Mouse (Mus musculus) urinary bladder, postnatal 25 days (tissue): ENCODE measurements around the gene Slc16a2.
"Not testable (repeated sequence)": the region's sequence is repeated elsewhere in the genome, so short reads cannot be mapped to it uniquely, and the experiment has no call there.

Experiments
- DNase-seq: peaks from one replicate; pipeline ENCODE4 v3.0.0; 2022; ENCODE audit warnings: low spot score

Slc16a2 gene

DNA sequence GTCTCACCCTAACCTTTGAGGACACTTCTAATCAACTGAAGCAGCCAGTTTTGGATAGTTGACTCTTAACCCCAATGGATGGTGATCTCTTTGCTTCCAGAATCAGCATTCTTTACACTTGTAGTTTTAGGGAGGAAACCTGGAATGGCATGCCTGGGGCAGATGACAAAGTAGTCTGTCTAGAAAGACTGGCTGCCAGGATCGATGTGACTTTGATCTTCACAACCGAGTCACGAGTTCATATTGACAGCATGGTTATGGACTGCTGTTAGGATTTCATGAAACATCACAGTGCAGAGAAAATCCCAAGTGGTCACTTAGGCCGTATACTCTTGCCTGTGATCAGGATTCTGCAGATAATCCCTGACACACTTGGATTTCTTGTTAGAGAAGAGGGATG is 88.7 kb downstream of the Slc16a2 start:
- DNase-seq = no peak

DNA sequence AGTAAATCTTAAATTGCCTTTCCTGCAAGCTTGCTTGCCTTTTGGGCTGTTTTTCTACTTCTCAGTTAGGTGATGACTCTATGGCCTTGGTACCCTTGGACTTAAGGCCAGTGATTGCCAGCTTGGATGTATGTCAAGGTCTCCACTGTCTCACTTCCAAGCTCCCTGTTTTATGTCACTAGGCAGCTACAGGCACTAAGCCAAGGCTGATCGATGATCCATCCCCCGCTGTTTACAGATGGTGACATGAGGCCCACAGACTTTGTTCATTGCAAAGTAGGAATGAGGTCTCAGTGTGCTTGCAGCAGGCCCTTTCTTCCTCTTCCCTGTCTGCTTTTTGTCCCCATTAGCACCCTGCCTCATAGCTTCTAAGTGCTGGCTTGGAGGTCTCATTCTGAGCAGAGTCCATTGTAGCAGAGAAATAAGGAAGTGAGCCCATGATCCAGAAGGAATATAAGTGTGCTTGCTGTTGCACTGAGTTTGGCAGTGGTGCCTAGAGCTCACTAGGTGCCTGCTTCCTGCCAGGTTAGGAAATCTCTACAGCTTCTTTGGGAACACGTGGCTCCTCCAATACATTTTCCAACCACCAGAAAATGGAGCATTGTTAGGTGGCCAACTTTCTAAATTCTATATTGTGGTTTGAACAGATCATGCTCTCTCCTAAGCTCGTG is 89.6 kb downstream of the Slc16a2 start:
- DNase-seq = no peak

DNA sequence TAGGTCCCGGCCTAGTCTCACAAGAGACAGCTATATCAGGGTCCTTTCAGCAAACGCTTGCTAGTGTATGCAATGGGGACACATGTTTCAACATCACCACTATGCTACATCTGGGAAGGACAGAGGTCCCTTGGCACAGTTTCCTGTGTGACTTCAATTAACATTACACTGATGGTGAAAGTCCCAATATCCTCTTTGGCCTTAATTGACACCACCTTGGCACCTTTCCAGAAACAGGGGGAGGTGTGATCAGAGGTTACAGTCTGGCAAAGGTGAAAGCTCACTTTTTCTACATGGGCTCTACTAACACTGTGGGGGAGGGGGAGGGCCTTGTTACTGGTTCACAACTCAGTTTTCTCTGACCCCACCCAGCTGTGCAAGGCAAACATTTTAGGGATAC is 99.3 kb downstream of the Slc16a2 start:
- no peak for DNase-seq

DNA sequence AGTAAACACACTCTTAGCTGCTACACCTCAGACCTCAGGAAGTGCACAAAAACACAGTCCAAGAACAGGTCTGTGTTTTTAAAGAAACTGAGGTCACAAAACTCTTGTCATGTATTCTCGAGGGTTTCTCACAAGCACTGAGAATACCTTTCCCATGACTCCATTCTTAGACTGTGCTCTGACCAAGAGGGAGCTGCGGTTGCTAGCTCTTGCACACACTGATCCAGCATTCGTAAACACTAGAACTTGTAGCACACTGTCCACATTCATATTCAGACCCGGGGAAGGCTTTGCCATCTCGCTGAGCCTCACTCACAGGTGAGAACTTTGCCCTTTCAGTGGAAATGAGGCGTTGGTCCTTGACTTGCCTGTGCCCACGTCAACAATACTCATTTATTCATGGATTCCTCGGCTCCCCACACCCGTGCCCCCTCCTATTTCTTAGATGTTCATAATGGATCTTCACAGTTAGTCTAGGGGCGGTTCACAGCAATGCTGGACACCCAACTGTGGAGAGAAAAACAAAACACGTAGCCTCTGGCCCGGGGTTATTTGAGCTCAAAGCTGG is 102.1 kb downstream of the Slc16a2 start:
- no peak for DNase-seq

DNA sequence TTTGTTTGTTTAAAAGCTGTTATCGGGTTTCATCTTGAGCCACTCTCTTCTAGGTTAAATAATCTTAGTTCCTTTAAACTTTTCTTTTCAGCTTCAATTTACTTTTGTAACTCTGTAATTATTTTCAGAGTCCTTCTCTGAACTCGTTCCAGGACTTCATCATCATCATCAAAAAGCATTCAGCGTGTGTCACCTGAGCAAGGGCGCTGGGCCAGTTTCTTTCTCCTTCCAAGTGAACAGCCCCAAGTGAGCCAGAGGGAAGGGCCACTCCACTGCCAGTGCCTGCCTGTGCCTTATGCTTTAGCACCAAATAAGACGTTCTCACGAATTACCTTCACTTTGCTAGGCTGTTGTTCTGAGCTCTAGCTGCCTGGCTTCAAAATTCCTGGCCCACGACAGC is 108.9 kb downstream of the Slc16a2 start:
- DNase-seq = no peak

DNA sequence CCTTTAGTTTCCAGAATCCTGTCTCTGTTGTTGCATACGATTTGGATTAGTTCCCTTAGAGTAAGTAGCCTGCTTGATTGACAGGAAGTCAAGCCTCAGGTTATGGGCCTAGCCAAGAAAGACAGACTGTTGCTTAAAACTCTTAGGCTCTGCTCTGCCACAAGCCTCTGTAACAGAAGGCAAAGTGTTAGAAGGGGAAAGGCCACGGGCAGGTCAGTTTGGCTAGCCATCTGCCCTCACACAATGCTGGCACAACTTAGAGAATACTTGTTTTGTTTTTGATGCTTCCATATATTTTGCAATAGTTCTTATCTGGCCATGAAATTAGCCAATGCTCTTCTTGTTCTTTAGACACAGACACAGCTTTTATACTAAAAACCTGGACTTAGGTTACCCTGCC is 112.1 kb downstream of the Slc16a2 start:
- DNase-seq = no peak

DNA sequence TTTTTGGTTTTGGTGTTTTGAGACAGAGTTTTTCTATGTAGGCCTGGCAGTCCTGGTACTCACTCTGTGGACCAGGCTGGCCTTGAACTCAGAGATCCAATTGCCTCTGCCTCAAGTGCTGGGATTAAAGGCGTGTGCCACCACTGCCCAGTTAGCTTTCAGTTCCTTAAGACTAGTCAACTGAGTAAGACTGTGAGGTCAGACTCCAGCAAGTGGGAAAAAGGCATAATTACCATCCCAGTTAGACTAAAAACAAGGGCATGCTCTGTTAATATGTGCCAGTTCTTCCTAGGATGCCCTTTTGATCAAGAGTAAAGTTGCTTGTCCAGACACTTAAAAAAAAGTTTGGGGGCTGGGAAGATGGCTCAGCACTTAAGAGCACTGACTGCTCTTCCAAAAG is 113.2 kb downstream of the Slc16a2 start:
- no peak for DNase-seq

DNA sequence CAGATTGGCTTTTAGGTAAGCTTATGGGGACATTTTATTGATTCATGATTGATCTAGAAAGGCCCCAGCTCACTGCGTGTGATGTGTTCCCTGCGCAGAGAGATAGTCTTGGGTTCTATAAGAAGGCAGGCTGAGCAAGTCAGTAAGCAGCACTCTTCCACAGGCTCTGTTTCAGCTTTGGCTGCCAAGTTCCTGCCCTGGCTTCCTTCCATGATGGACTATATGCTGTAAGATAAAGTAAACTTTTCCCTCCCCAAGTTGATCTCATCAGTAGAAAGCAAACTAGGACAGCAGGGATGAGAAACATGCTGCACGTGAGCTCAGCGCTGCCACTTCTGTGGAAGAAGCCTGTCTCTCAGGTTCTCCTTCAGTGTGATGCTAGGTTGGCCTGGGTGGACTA is 117.2 kb downstream of the Slc16a2 start:
- DNase-seq = no peak

DNA sequence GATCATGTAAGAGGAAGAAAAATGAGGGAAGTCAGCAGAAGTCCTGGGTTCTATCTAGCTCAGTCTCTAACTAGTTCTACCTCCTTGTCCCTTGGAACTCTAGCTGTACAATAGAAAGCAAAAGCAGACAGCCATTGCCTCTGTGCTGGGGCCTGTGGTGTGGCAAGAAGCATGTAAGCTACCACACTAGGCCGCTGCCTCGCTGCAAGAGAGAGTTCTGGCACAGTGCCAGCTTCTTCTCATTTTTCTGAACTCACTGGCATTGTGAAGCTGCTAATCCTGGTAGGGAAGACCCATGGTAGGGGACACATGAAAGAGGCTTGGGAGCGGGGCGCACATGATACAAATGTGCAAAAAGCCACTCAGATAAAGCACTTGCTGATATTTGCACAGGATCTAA is 117.8 kb downstream of the Slc16a2 start:
- no peak for DNase-seq

DNA sequence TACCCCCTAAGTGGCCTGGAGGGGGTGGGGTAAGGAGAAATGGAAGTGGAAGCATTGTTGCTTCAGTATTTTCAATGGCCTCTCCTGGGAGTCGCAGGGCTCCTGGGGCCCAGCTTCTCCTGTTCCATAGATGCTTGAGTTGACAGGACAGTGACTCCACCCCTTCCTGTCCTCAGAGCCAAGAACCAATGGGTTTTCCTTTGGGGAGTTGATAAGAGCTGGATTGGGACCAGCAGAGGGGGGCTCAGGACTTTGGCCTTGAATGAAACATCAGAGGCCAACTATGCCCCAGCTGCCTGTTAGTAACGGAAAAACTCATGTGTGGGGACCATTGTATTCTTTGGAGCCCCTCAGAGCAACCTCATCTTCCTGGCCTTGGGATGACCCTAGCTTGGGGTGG is 124.0 kb downstream of the Slc16a2 start:
- DNase-seq = no peak

DNA sequence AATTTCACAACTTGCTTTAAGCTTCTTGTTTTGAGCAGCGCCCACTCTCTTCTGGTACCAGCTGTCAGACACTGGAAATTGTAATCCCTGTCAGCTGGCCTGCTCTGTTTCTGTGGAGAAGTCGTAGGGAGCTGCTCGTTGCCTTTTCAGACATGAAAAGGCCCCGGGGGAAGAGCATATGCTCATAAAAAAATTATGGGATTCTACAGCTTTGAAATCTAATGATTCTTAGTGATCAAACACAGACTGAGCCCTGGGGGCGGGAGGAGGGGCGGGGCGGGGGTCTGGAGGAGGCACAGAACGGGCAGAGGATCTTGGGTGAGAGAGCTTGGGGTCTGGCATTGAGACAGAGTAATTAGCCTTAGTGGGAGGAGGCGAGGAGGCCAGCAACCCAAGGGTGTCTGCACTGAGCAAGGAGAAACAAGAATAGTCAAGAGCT is 125.7 kb downstream of the Slc16a2 start:
- no peak for DNase-seq

DNA sequence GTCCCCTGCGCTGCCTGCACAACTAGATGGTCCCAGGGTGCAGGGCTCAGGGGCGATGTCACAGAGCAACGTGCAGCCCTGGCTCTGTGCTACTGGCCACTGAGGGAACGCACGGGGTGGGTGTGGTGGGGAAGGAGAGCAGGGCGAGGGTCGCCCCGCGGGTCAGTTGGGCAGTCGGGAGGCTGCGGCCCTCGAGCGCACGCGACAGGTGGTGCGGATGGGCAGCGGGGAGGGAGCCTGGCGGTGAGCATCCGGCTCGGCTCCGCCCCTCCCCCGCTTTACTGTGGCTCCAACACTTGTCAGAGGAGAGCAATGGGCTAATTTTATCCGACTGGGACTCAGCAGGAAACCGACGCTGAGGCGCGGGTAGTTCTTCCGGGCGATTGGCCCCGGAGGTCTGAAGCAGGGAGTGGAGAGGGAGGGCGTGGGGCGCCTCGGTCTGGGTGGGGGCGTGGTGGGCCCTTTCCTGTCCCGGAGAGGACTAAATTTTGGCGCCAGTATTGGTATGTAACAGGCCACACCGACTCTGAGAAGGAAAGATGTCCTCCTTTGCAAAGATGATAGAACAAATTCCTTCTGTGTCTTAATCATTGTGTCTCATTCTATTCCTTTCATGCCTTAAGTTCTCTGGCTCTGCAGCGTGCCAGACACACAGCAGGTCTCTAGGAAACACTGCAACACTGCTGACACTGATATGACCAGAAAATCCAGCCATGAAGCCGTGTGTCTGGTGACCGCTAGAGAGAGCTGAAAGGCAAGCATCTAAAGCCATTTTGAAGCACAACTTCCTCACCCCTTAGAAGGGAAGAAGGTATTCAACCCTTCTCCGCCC is 126.4 kb downstream of the Slc16a2 start:
- DNase-seq = peak; percentile 14

DNA sequence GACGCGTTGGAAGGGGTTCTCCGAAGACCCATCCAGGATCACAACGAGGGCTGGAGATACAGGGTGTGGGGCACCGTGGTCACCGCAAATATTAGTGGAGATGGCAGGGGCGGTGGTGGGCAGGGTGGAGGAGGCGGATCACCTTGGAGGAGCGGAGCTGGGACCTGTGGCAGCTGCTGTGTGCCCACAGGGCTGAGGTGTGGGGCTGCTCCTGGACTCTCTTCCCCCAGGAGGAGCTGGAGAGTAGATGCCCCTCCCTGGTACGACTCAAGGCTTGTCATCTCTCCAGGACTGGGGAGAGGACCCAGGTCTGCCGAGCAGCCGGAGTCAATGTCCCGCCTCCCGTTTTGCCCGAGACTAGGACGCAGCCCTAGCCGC is 127.0 kb downstream of the Slc16a2 start:
- DNase-seq = no peak

DNA sequence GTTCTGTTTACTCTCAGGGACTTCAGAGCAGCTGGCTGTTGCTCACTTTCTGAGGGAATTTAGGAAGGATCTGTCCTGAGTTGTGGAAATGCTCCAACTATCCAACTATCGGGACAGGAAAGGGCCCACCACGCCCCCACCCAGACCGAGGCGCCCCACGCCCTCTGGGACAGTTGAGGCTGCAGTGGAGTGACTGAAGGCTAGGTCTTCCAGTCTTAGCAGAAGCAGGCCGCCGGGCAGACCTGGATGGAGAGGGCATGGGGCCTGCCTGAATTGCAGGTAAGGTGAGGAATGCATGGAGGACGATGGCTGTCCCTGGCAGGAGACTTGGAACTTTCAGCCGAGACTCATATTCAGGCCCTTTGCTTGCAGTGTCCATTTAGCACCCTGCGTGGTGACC is 127.4 kb downstream of the Slc16a2 start:
- DNase-seq = no peak

DNA sequence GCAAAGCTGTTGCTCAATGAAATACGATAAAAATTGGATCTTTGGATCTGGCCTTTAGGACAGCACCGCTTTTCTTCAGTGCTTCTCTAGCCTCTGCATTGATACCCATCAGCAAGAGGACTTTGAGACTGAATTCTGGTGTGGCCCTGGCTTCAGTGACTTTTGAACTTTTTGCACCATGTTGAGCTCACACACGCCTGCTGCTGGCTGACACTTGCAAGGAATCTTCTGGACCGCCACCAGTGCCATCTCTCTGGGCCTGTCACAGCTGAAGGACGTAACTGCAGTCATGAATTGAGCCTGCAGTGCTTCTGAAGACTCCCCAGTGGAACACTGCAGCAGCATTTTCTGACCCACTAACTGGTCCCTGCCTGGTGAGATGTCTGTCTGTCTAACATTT is 128.9 kb downstream of the Slc16a2 start:
- DNase-seq = no peak

DNA sequence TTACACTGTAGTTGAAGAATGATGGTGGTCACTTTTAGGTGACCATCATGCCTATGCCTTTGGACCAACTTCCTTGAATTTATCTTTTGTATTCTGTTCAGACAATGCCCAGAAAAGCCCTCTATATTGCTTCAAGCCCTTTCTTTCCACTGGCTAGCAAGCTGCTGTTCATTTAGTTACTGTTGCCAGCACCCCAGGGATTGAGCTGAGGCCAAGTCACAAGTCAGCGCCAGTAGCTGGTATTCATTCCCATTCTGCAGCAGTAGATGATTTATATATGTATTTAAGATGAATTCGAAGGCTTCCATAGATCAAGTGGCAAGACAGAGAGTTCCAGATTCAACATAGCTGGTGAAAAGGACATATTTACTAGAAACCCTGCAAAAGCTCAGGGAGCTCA is 133.2 kb downstream of the Slc16a2 start:
- no peak for DNase-seq

DNA sequence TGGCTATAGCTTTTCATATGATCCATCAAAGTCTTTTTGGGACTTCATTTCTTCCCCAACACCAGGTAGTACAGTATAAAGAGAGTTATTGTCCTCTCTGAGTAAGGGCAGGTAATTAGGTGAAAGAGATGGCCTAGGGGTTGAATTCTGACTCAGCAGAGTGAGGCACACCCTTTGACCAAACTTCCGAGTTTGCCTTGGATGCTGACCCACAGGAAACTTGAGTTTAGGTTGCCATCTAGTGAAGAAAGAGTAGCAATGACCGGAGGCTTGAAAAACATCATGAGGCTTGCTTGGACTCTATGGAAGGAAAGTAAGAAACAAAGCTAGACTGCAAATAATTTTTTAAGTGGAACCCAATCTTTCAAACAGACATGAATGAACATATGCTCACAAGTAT is 147.1 kb downstream of the Slc16a2 start:
- no peak for DNase-seq

DNA sequence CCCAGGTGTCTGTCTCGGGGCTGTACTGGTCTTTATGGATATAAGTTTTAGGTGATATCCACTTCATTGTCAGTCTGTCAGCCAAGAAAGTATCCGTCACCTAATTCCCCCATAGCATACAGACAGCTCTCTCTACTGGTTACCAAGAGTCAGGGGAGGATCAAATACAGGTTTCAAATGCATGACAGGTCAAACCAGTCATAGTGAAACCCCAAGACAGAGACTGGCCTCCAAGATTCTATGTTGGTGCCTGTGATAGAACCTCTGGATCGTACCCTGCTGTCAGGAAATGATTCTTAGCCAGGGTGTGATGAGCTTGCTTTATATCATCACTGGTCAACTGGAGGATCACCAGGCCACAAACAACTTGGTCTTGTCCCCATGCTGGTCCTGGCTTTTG is 148.0 kb downstream of the Slc16a2 start:
- DNase-seq = no peak

DNA sequence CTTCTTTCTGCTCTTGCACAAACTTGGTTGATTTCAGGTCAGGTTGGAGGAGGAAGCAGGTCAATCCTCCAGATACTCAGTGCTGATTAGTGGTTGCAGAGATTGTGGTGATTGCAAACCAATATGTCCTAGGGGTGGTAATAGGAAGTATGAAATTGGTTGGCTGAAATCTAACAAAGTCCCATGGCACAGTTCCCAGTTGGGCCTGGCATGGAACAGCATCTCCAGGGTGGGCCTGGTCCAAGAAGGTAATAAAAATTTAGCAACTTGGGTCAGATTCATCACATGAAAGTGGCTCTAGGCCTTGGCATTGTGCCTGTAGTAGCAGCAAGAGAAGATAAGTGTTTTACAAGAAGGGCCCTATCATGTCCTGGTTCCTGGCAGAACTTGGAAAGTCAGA is 151.5 kb downstream of the Slc16a2 start:
- DNase-seq = no peak

DNA sequence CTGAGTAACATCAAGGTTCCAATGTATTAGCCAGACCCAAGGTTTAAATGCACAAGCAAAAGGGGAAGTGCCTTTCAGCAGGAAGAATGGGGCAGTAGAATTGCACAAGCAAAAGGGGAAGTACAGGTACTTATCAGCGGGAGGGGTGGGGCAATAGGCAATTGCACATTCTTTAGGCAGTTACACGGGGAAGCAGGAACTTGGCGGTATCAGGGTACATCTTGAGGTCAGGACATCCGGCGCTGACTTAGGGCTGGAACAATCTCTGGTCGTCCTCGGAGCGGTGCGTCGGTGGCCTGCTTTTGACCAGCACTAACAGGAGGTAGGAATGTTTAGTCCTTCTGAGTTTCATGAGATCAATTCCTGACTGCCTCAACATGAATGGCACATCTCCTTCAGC is 157.3 kb downstream of the Slc16a2 start:
- not testable (repeated sequence) for DNase-seq

DNA sequence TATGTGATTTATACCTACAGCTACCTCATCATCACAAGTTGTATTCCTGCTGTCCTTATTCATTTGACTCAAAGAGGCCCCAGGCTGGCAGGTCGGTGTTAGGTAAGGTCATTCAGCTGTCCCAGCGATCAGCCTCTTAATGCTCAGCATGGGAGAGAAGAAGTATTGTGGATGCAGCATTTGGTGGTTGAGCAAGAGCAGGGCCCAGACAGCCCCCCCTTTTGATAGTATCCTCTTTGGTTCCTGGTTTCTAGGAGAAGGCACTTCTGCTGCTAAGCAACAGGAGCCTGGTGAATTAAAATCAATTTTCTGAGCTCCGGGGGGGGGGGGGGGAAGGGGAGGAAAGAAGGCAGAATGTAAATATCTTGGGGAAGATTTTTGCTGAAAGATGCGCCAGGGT is 162.8 kb downstream of the Slc16a2 start:
- DNase-seq = no peak

DNA sequence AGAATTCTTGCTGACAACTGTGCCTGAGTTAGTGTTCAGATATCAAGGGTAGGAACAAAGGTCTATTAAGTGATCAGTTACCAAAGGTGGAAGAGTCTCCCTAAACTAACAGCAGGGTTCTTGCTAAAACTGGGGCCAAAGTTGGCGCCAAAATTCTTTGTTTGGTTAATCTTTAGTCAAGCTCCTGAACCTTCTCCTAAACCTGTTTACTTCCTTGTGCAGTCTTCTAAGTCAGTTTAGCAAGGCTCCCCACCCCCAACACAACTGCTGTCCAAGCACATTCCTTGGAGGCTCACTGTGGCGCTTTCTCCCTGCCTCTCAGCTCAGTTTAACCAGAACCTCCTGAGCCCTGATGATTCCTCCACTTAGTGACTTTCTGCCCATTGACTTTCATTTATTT is 168.8 kb downstream of the Slc16a2 start:
- no peak for DNase-seq

DNA sequence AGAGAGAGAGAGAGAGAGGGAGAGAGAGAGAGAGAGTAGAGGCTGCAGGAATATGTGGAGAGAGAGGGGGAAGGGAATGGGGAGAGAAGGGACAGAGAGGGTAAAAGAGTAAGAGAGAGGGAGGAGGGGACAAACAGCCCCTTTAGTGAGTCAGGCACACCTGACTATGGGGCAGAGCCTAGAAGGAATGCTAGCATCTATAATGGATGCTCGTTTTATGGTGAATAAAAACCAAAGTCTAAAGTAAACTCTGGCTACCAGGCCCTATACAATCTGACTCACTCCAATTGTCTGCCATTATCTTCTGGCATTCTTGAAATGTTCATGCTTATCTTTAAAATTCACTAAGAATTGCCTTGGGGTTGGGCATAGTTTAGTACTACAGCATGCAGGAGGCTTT is 169.7 kb downstream of the Slc16a2 start:
- DNase-seq = no peak
